Mouse (Mus musculus): ENCODE data around the gene Ifi206. TPM values are rescaled to one million over a fixed set of nuclear protein-coding genes. Genes with fewer than 3 reads are reported as not detected.

Gene Ifi206
- polyA plus RNA-seq, 1 experiment from 2014 or later: not detected

- WGBS: 74% methylated on average over 4 of the region's 4 CpGs
- no peak overlapping the region for H3K27ac ChIP-seq
- H3K9me3 ChIP-seq: no peaks in the 10 kb centered on the region
- H3K4me2 ChIP-seq: no peak overlapping the region
- no peak overlapping the region for H3K4me3 ChIP-seq (replicated peaks)
- no peaks in the 10 kb centered on the region for H3K36me3 ChIP-seq
- no peak for ATAC-seq (ENCODE audit: insufficient number of reproducible peaks, insufficient read depth, low FRiP score, low TSS enrichment, low read depth)
- no peaks in the 10 kb centered on the region for H3K4me1 ChIP-seq (replicated peaks)
- H3K9ac ChIP-seq (replicated peaks): no peak overlapping the region
- H3K27me3 ChIP-seq: no peaks in the 10 kb centered on the region
These were observed 43.8 kb downstream of the Ifi206 start for GRCm38 (mm10) chr1:173447067-173447466.

DNA sequence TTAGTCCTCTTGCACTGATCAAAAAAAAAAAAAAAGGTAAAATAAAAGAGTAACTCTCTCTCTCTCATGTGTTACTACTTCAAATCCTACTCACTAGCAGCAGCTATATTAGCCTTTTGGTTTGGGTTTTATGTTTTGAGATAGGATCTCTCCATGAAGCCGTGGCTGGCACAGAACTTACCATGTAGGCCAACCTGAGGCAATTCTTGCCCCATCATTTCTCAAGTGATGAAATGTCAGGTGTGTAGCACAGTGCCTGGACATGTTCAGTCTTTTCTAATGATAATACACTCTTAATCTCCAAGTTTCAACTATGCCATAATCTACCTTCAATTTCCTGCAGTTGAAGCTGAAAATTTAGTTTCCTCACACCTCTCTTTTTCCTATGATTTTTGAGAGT is 47.8 kb downstream of the Ifi206 start:
- H3K9me3 ChIP-seq: no peaks in the 10 kb centered on the region
- no peak overlapping the region for H3K4me2 ChIP-seq
- no peak overlapping the region for H3K9ac ChIP-seq (replicated peaks)
- H3K27me3 ChIP-seq: no peaks in the 10 kb centered on the region
- no peak overlapping the region for H3K27ac ChIP-seq
- WGBS: 85% methylated on average over 1 of the region's 1 CpGs
- H3K4me3 ChIP-seq (replicated peaks): no peak overlapping the region
- no peaks in the 10 kb centered on the region for H3K4me1 ChIP-seq (replicated peaks)
- no peaks in the 10 kb centered on the region for H3K36me3 ChIP-seq
- ATAC-seq (ENCODE audit: insufficient number of reproducible peaks, insufficient read depth, low FRiP score, low TSS enrichment, low read depth): no peak

DNA sequence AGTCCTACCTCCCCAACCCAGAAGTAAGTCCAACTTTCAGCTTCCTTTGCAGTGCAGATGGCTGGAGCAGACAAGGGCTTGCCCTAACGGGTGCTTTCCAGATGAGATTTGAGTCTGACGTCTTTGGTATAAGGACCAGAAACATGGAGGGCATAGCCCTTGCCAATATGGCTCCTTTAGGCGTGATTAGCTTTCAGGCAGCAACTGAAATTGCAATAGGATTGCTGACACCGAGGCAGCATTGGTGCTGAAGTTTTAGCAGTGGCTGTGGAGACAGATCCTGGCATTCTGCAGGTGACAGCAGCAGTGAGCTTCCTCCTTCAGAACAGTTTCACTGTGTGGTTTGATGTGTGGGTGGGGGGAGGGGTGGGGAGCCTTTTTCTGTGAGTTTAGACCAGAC is 49.6 kb downstream of the Ifi206 start:
- H3K9ac ChIP-seq (replicated peaks): no peak overlapping the region
- no peak overlapping the region for H3K4me3 ChIP-seq (replicated peaks)
- no peak overlapping the region for H3K4me2 ChIP-seq
- no peaks in the 10 kb centered on the region for H3K9me3 ChIP-seq
- H3K27ac ChIP-seq: no peak overlapping the region
- H3K4me1 ChIP-seq (replicated peaks): no peaks in the 10 kb centered on the region
- no peaks in the 10 kb centered on the region for H3K36me3 ChIP-seq
- no peak for ATAC-seq (ENCODE audit: insufficient number of reproducible peaks, insufficient read depth, low FRiP score, low TSS enrichment, low read depth)
- H3K27me3 ChIP-seq: no peaks in the 10 kb centered on the region
- 70% methylated on average over 4 of the region's 4 CpGs for WGBS

- 70% methylated on average over 1 of the region's 1 CpGs for WGBS
- H3K36me3 ChIP-seq: no peaks in the 10 kb centered on the region
- H3K27ac ChIP-seq: no peak overlapping the region
- H3K27me3 ChIP-seq: no peaks in the 10 kb centered on the region
- H3K9ac ChIP-seq (replicated peaks): no peak overlapping the region
- ATAC-seq (ENCODE audit: insufficient number of reproducible peaks, insufficient read depth, low FRiP score, low TSS enrichment, low read depth): no peak
- no peak overlapping the region for H3K4me2 ChIP-seq
- no peak overlapping the region for H3K4me3 ChIP-seq (replicated peaks)
- H3K9me3 ChIP-seq: no peaks in the 10 kb centered on the region
- H3K4me1 ChIP-seq (replicated peaks): no peaks in the 10 kb centered on the region
These were observed 50.2 kb downstream of the Ifi206 start for GRCm38 (mm10) chr1:173440681-173441080.

DNA sequence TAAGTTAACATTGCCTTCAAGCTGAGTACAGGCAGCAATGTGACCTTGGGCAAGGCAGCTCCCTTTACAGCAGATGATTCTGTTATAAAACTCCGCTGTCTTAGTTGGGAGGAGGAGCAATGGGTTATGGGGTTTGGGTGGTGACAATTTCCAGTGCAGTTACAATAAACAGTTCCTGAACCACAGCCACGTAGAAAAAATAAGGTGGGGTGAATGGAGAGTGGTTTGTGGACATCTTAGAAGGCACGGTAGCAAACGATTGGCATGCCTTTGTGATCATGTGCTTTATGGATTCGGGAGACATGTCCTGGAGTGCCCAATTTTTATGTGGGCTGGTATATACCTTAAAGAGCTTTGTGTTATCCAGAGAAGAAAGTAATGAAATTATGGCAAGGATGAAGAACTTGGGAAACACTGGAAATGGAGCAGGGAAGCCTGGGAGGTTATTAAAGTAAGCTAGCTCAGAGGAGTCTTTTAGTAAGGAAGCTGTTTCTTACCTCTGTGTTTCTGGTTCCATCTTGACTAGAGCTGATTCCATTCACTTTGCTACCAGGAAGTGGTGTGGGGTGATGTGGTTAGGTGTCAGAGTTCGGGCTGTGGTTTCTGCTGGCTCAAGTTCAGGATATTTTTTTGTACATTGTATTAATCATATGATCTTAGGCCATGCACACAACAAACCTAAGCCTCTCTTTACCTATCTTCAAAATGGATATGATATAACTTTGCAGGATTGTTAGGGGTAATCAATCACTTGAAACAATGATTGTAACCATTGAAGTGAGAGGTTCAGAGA is 53.5 kb downstream of the Ifi206 start:
- no peak overlapping the region for H3K4me3 ChIP-seq (replicated peaks)
- no peaks in the 10 kb centered on the region for H3K36me3 ChIP-seq
- 69% methylated on average over 6 of the region's 6 CpGs for WGBS
- no peak overlapping the region for H3K27ac ChIP-seq
- ATAC-seq (ENCODE audit: insufficient number of reproducible peaks, insufficient read depth, low FRiP score, low TSS enrichment, low read depth): no peak
- H3K9ac ChIP-seq (replicated peaks): no peak overlapping the region
- H3K9me3 ChIP-seq: no peaks in the 10 kb centered on the region
- H3K4me1 ChIP-seq (replicated peaks): no peaks in the 10 kb centered on the region
- H3K27me3 ChIP-seq: no peaks in the 10 kb centered on the region
- no peak overlapping the region for H3K4me2 ChIP-seq

- no peak overlapping the region for H3K9ac ChIP-seq (replicated peaks)
- H3K27ac ChIP-seq: no peak overlapping the region
These were observed 58.4 kb downstream of the Ifi206 start for GRCm38 (mm10) chr1:173432411-173432810.

DNA sequence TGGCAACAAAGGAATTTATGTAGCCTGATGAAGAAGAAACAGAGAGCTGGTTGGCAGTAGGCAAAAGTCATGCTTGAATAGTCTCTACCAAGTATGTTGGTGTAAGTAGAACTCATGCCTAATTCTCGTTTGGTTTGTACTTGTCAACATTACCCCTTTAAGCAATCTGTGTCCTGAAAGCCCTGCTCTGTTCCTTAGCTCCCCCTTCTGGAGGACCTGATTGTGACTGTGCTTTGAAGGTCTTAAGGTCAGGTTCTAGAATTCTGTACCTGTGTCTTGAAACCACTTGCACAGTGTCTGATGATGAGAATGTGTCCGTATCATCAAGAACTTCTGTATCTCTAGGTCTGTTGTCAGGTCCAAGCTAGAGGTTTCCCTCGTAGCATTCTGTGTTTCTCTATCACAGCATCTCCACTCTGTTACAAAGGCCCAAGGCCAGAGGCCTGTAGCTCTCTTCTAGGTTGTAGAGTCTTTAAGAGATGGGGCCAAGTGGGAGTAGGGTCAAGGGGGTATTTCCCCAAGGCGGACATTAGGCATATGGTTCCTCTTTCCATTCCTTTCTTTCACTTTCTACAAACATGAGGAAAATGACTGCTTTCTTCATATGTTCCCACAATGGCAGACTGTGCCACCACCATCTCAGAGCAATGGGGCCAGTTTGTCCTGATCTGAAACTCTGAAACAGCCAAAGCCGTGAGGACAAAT is 60.7 kb downstream of the Ifi206 start:
- H3K27me3 ChIP-seq: no peaks in the 10 kb centered on the region
- no peak for ATAC-seq (ENCODE audit: insufficient number of reproducible peaks, insufficient read depth, low FRiP score, low TSS enrichment, low read depth)
- no peak overlapping the region for H3K27ac ChIP-seq
- no peaks in the 10 kb centered on the region for H3K4me1 ChIP-seq (replicated peaks)
- no peak overlapping the region for H3K4me2 ChIP-seq
- no peaks in the 10 kb centered on the region for H3K36me3 ChIP-seq
- no peak overlapping the region for H3K4me3 ChIP-seq (replicated peaks)
- H3K9me3 ChIP-seq: no peaks in the 10 kb centered on the region
- 82% methylated on average over 5 of the region's 5 CpGs for WGBS
- H3K9ac ChIP-seq (replicated peaks): no peak overlapping the region

More at GRCm38 (mm10) chr1:173432411-173432810, 58.4 kb downstream of the Ifi206 start:
- no peaks in the 10 kb centered on the region for H3K36me3 ChIP-seq
- 90% methylated on average over 2 of the region's 2 CpGs for WGBS
- no peak for ATAC-seq (ENCODE audit: insufficient number of reproducible peaks, insufficient read depth, low FRiP score, low TSS enrichment, low read depth)
- no peaks in the 10 kb centered on the region for H3K27me3 ChIP-seq
- H3K4me1 ChIP-seq (replicated peaks): no peaks in the 10 kb centered on the region
- H3K4me2 ChIP-seq: no peak overlapping the region
- no peak overlapping the region for H3K4me3 ChIP-seq (replicated peaks)
- no peaks in the 10 kb centered on the region for H3K9me3 ChIP-seq

- Histone ChIP-seq H3K4me1 (replicated peaks) (no peaks in the 10 kb centered on the region), H3K36me3 (no peaks in the 10 kb centered on the region), H3K9ac (replicated peaks) (no peak overlapping the region), H3K9me3 (no peaks in the 10 kb centered on the region), H3K27me3 (no peaks in the 10 kb centered on the region), H3K27ac (no peak overlapping the region), H3K4me2 (no peak overlapping the region), H3K4me3 (replicated peaks) (no peak overlapping the region)
- 75% methylated on average over 8 of the region's 8 CpGs for WGBS
- ATAC-seq (ENCODE audit: insufficient number of reproducible peaks, insufficient read depth, low FRiP score, low TSS enrichment, low read depth): no peak
These were observed 63.5 kb downstream of the Ifi206 start for GRCm38 (mm10) chr1:173427385-173427784.

GRCm38 (mm10) chr1:173426345-173426744 is 64.5 kb downstream of the Ifi206 start:
- Histone ChIP-seq H3K27ac (no peak overlapping the region), H3K4me3 (replicated peaks) (no peak overlapping the region), H3K4me1 (replicated peaks) (no peaks in the 10 kb centered on the region), H3K9ac (replicated peaks) (no peak overlapping the region), H3K36me3 (no peaks in the 10 kb centered on the region), H3K9me3 (no peaks in the 10 kb centered on the region), H3K4me2 (no peak overlapping the region), H3K27me3 (no peaks in the 10 kb centered on the region)
- ATAC-seq (ENCODE audit: insufficient number of reproducible peaks, insufficient read depth, low FRiP score, low TSS enrichment, low read depth): no peak
- WGBS: 85% methylated on average over 2 of the region's 2 CpGs

DNA sequence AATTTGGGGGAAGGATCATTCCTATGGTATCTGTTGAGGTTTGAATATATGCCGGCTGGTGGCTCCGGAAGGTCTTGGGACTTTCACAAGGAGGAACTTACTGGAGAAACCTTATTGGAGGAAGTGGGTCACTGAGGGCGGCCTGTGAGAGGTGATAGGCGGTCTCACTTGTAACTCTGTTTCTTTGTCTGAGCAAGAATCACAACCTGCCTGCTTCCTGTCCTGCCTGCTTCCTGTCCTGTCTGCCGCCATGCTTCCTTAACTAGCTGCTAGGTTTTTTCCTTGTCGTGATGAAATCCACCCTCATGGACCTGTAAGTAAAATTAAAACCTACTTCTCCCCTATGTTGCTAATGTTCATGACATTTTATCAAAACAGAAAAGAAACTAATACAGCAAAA is 70.5 kb downstream of the Ifi206 start:
- WGBS: 72% methylated on average over 6 of the region's 6 CpGs
- Histone ChIP-seq H3K4me3 (replicated peaks) (no peak overlapping the region), H3K4me2 (no peak overlapping the region), H3K36me3 (no peaks in the 10 kb centered on the region), H3K9me3 (no peaks in the 10 kb centered on the region), H3K27ac (no peak overlapping the region), H3K4me1 (replicated peaks) (peaks cover 6% of the 10 kb centered on the region; the same call in 1 of the 2 replicates), H3K27me3 (no peaks in the 10 kb centered on the region), H3K9ac (replicated peaks) (no peak overlapping the region)
- no peak for ATAC-seq (ENCODE audit: insufficient number of reproducible peaks, insufficient read depth, low FRiP score, low TSS enrichment, low read depth)

GRCm38 (mm10) chr1:173418936-173419621 is 71.8 kb downstream of the Ifi206 start:
- H3K4me2 ChIP-seq: no peak overlapping the region
- no peak overlapping the region for H3K9ac ChIP-seq (replicated peaks)
- no peaks in the 10 kb centered on the region for H3K36me3 ChIP-seq
- 80% methylated on average over 1 of the region's 1 CpGs for WGBS
- peak; percentile 34; the same call in 1 of the 2 replicates for ATAC-seq (ENCODE audit: insufficient number of reproducible peaks, insufficient read depth, low FRiP score, low TSS enrichment, low read depth)
- no peaks in the 10 kb centered on the region for H3K9me3 ChIP-seq
- no peak overlapping the region for H3K4me3 ChIP-seq (replicated peaks)
- peaks cover 8% of the 10 kb centered on the region for H3K4me1 ChIP-seq (replicated peaks)
- no peaks in the 10 kb centered on the region for H3K27me3 ChIP-seq
- no peak overlapping the region for H3K27ac ChIP-seq
